Mouse (Mus musculus): ENCODE data around the gene Lrrc75a. TPM values are rescaled to one million over a fixed set of nuclear protein-coding genes. Genes with fewer than 3 reads are reported as not detected.

Lrrc75a gene
- polyA plus RNA-seq, 1 experiment from 2014 or later: 19.4 TPM

GRCm38 (mm10) chr11:62554934-62555517 lies 93.3 kb downstream of the Lrrc75a start:
- peaks cover 21% of the 10 kb centered on the region for H3K36me3 ChIP-seq (ENCODE audit: control insufficient read depth, insufficient read depth, low read length)
- H3K27me3 ChIP-seq (ENCODE audit: control insufficient read depth, insufficient read depth, low read length): no peaks in the 10 kb centered on the region
- no peak for ATAC-seq (ENCODE audit: insufficient number of reproducible peaks, insufficient read depth, low FRiP score, low read depth)
- peaks cover 6 to 27% of the 10 kb centered on the region in 2 experiments for H3K4me1 ChIP-seq (ENCODE audit: control insufficient read depth in 2 of 2, insufficient read depth in 2 of 2, low read length in 2 of 2)
- peak overlapping the region; percentile 98 for H3K4me2 ChIP-seq (ENCODE audit: low read length)
- no peak overlapping the region for H3K9ac ChIP-seq (ENCODE audit: low read length)
- no peak overlapping the region for H3K27ac ChIP-seq (replicated peaks in 1 of 2; ENCODE audit: control insufficient read depth in 1 of 2, insufficient read depth in 1 of 2, low read depth in 2 of 2, low read length in 2 of 2)
- no peaks in the 10 kb centered on the region for H3K9me3 ChIP-seq (ENCODE audit: control insufficient read depth, low read length)
- H3K4me3 ChIP-seq (ENCODE audit: control insufficient read depth in 1 of 2, insufficient read depth in 1 of 2, low read depth in 1 of 2, low read length in 2 of 2): peak overlapping the region in 1 of 2 experiments; percentile 56; a peak in 1 of 4 replicates

Other genes with a start within 250 kb of the Lrrc75a start
- 7.4 and 8.3 TPM in 2 replicates for gene Pigl, start 190.1 kb downstream of the Lrrc75a start, polyA plus RNA-seq (2014; fragmentation: Nextera tagmentation; extraction: Ambion mirVana)
- gene Ncor1, start 190.0 kb downstream of the Lrrc75a start, polyA plus RNA-seq (2014; fragmentation: Nextera tagmentation; extraction: Ambion mirVana): 141 and 150 TPM in 2 replicates
- 29.8 and 37.7 TPM in 2 replicates for gene Cenpv, start 109.3 kb downstream of the Lrrc75a start, polyA plus RNA-seq (2014; fragmentation: Nextera tagmentation; extraction: Ambion mirVana)
- 2,716 and 2,876 TPM in 2 replicates for gene Ubb, start 97.4 kb downstream of the Lrrc75a start, polyA plus RNA-seq (2014; fragmentation: Nextera tagmentation; extraction: Ambion mirVana)
- gene Trpv2, start 74.0 kb downstream of the Lrrc75a start, polyA plus RNA-seq (2014; fragmentation: Nextera tagmentation; extraction: Ambion mirVana): 3.7 and 4.2 TPM in 2 replicates
- 55.9 and 56.7 TPM in 2 replicates for gene Mmgt2, start 141 bp upstream of the Lrrc75a start, polyA plus RNA-seq (2014; fragmentation: Nextera tagmentation; extraction: Ambion mirVana)
- 4.8 and 5.4 TPM in 2 replicates for gene Zfp287, start 83.4 kb upstream of the Lrrc75a start, polyA plus RNA-seq (2014; fragmentation: Nextera tagmentation; extraction: Ambion mirVana)
- not detected in 2 replicates for gene Gm10428, start 104.6 kb upstream of the Lrrc75a start, polyA plus RNA-seq (2014; fragmentation: Nextera tagmentation; extraction: Ambion mirVana)
- 8.4 and 13.9 TPM in 2 replicates for gene Zfp286, start 140.9 kb upstream of the Lrrc75a start, polyA plus RNA-seq (2014; fragmentation: Nextera tagmentation; extraction: Ambion mirVana)
- gene Trim16, start 171.7 kb upstream of the Lrrc75a start, polyA plus RNA-seq (2014; fragmentation: Nextera tagmentation; extraction: Ambion mirVana): 4.0 and 5.4 TPM in 2 replicates
- 0.11 and 0.14 TPM in 2 replicates for gene Fbxw10, start 198.5 kb upstream of the Lrrc75a start, polyA plus RNA-seq (2014; fragmentation: Nextera tagmentation; extraction: Ambion mirVana)
- gene Tvp23b, start 230.9 kb upstream of the Lrrc75a start, polyA plus RNA-seq (2014; fragmentation: Nextera tagmentation; extraction: Ambion mirVana): 46.0 and 49.3 TPM in 2 replicates

Data from heart, embryonic 14.5 days (tissue).